Mouse (Mus musculus): ENCODE data around the gene Itih1. TPM values are rescaled to one million over a fixed set of nuclear protein-coding genes. Genes with fewer than 3 reads are reported as not detected.

Itih1 gene
- polyA plus RNA-seq (2012; fragmentation: generic; extraction: Trizol): not detected
- long read RNA-seq, experiment 1: 0 reads
- long read RNA-seq, experiment 2: 0 reads

- H3ac ChIP-seq (ENCODE audit: control insufficient read depth, insufficient read length, low read depth): no peak within 1 kb of the TSS
- H3K36me3 ChIP-seq (ENCODE audit: control insufficient read depth, insufficient read depth): no peaks in the 10 kb centered on the region
- no peaks in the 10 kb centered on the region for H3K27me3 ChIP-seq (ENCODE audit: control insufficient read depth, insufficient read depth, insufficient read length)
- TF ChIP-seq CEBPB (IDR thresholded peaks at IDR 0.05; ENCODE audit: low read depth) (no peak), MYOG (IDR thresholded peaks at IDR 0.05; ENCODE audit: control insufficient read depth, extremely low read depth, insufficient read length) (no peak), MYOD1 (IDR thresholded peaks at IDR 0.05; ENCODE audit: control insufficient read depth, insufficient read length, low read depth) (no peak), CTCF (IDR thresholded peaks at IDR 0.05; ENCODE audit: control insufficient read depth, insufficient read depth, insufficient read length) (no peak), MAX (IDR thresholded peaks at IDR 0.05) (no peak), USF1 (IDR thresholded peaks at IDR 0.05; ENCODE audit: low read depth) (no peak), FOSL1 (IDR thresholded peaks at IDR 0.05; ENCODE audit: insufficient read depth, low read length, poor library complexity, severe bottlenecking) (no peak)
- no peaks in the 10 kb centered on the region for H3K79me2 ChIP-seq (ENCODE audit: control insufficient read depth, insufficient read depth)
- no peak within 1 kb of the TSS for H3K4me3 ChIP-seq (ENCODE audit: insufficient read depth, poor library complexity, severe bottlenecking)
- no peaks in the 10 kb centered on the region for H3K79me3 ChIP-seq (ENCODE audit: low read depth)
Measured at GRCm38 (mm10) chr14:30943038-30943437, at the start of gene Itih1. TSS of gene Itih1 (minus strand) at chr14:30943289.

GRCm38 (mm10) chr14:30976222-30976621, 33.1 kb upstream of the Itih1 start:
- Histone ChIP-seq H3K4me3 (ENCODE audit: insufficient read depth, poor library complexity, severe bottlenecking) (no peak overlapping the region), H3K27me3 (ENCODE audit: control insufficient read depth, insufficient read depth, insufficient read length) (no peaks in the 10 kb centered on the region), H3K79me2 (ENCODE audit: control insufficient read depth, insufficient read depth) (no peaks in the 10 kb centered on the region), H3K79me3 (ENCODE audit: low read depth) (no peaks in the 10 kb centered on the region), H3K36me3 (ENCODE audit: control insufficient read depth, insufficient read depth) (peaks cover 19% of the 10 kb centered on the region), H3ac (ENCODE audit: control insufficient read depth, insufficient read length, low read depth) (no peak overlapping the region)
- TF ChIP-seq MYOD1 (IDR thresholded peaks at IDR 0.05; ENCODE audit: control insufficient read depth, insufficient read length, low read depth) (no peak), CEBPB (IDR thresholded peaks at IDR 0.05; ENCODE audit: low read depth) (no peak), FOSL1 (IDR thresholded peaks at IDR 0.05; ENCODE audit: insufficient read depth, low read length, poor library complexity, severe bottlenecking) (no peak), MAX (IDR thresholded peaks at IDR 0.05) (no peak), CTCF (IDR thresholded peaks at IDR 0.05; ENCODE audit: control insufficient read depth, insufficient read depth, insufficient read length) (no peak), USF1 (IDR thresholded peaks at IDR 0.05; ENCODE audit: low read depth) (no peak), MYOG (IDR thresholded peaks at IDR 0.05; ENCODE audit: control insufficient read depth, extremely low read depth, insufficient read length) (no peak)

- no peak overlapping the region for H3ac ChIP-seq (ENCODE audit: control insufficient read depth, insufficient read length, low read depth)
- H3K27me3 ChIP-seq (ENCODE audit: control insufficient read depth, insufficient read depth, insufficient read length): no peaks in the 10 kb centered on the region
- H3K79me2 ChIP-seq (ENCODE audit: control insufficient read depth, insufficient read depth): no peaks in the 10 kb centered on the region
- no peak overlapping the region for H3K4me3 ChIP-seq (ENCODE audit: insufficient read depth, poor library complexity, severe bottlenecking)
- H3K79me3 ChIP-seq (ENCODE audit: low read depth): no peaks in the 10 kb centered on the region
- H3K36me3 ChIP-seq (ENCODE audit: control insufficient read depth, insufficient read depth): peaks cover 20% of the 10 kb centered on the region
- TF ChIP-seq FOSL1 (IDR thresholded peaks at IDR 0.05; ENCODE audit: insufficient read depth, low read length, poor library complexity, severe bottlenecking): no peak
- TF ChIP-seq MAX (IDR thresholded peaks at IDR 0.05): no peak
- no peak for TF ChIP-seq MYOG (IDR thresholded peaks at IDR 0.05; ENCODE audit: control insufficient read depth, extremely low read depth, insufficient read length)
- TF ChIP-seq MYOD1 (IDR thresholded peaks at IDR 0.05; ENCODE audit: control insufficient read depth, insufficient read length, low read depth): no peak
- no peak for TF ChIP-seq USF1 (IDR thresholded peaks at IDR 0.05; ENCODE audit: low read depth)
- TF ChIP-seq CEBPB (IDR thresholded peaks at IDR 0.05; ENCODE audit: low read depth): no peak
- TF ChIP-seq CTCF (IDR thresholded peaks at IDR 0.05; ENCODE audit: control insufficient read depth, insufficient read depth, insufficient read length): no peak
Measured at GRCm38 (mm10) chr14:30974204-30974603, 31.1 kb upstream of the Itih1 start.

GRCm38 (mm10) chr14:30960366-30960765, 17.3 kb upstream of the Itih1 start:
- Histone ChIP-seq H3K79me3 (ENCODE audit: low read depth) (no peaks in the 10 kb centered on the region), H3K36me3 (ENCODE audit: control insufficient read depth, insufficient read depth) (peaks cover 4% of the 10 kb centered on the region), H3K79me2 (ENCODE audit: control insufficient read depth, insufficient read depth) (no peaks in the 10 kb centered on the region), H3K27me3 (ENCODE audit: control insufficient read depth, insufficient read depth, insufficient read length) (no peaks in the 10 kb centered on the region), H3K4me3 (ENCODE audit: insufficient read depth, poor library complexity, severe bottlenecking) (no peak overlapping the region), H3ac (ENCODE audit: control insufficient read depth, insufficient read length, low read depth) (no peak overlapping the region)
- TF ChIP-seq USF1 (IDR thresholded peaks at IDR 0.05; ENCODE audit: low read depth) (no peak), FOSL1 (IDR thresholded peaks at IDR 0.05; ENCODE audit: insufficient read depth, low read length, poor library complexity, severe bottlenecking) (no peak), MYOG (IDR thresholded peaks at IDR 0.05; ENCODE audit: control insufficient read depth, extremely low read depth, insufficient read length) (no peak), CEBPB (IDR thresholded peaks at IDR 0.05; ENCODE audit: low read depth) (no peak)

DNA sequence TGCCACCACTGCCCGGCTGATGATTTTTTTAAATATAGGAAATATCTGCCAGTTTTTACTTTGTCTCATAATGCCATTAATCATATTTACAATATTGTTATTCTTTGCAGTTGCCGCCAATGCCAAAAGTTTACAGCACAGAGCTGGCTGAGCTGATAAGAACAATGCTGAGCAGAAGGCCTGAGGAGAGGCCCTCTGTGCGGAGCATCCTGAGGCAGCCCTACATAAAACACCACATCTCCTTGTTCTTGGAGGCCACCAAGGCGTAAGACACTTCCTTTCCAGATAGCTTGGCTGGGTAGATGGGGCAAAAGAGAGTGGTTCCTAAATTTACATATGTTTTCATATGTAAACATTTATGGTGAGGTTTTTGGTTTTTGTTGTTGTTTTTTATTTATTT, 15.9 kb upstream of the Itih1 start:
- Histone ChIP-seq H3K27me3 (ENCODE audit: control insufficient read depth, insufficient read depth, insufficient read length) (no peaks in the 10 kb centered on the region), H3K79me2 (ENCODE audit: control insufficient read depth, insufficient read depth) (no peaks in the 10 kb centered on the region), H3ac (ENCODE audit: control insufficient read depth, insufficient read length, low read depth) (no peak overlapping the region), H3K4me3 (ENCODE audit: insufficient read depth, poor library complexity, severe bottlenecking) (no peak overlapping the region), H3K36me3 (ENCODE audit: control insufficient read depth, insufficient read depth) (peaks cover 4% of the 10 kb centered on the region), H3K79me3 (ENCODE audit: low read depth) (no peaks in the 10 kb centered on the region)
- TF ChIP-seq FOSL1 (IDR thresholded peaks at IDR 0.05; ENCODE audit: insufficient read depth, low read length, poor library complexity, severe bottlenecking): no peak
- no peak for TF ChIP-seq MAX (IDR thresholded peaks at IDR 0.05)
- TF ChIP-seq MYOG (IDR thresholded peaks at IDR 0.05; ENCODE audit: control insufficient read depth, extremely low read depth, insufficient read length): no peak
- TF ChIP-seq MYOD1 (IDR thresholded peaks at IDR 0.05; ENCODE audit: control insufficient read depth, insufficient read length, low read depth): no peak
- TF ChIP-seq CTCF (IDR thresholded peaks at IDR 0.05; ENCODE audit: control insufficient read depth, insufficient read depth, insufficient read length): no peak
- TF ChIP-seq CEBPB (IDR thresholded peaks at IDR 0.05; ENCODE audit: low read depth): no peak
- TF ChIP-seq USF1 (IDR thresholded peaks at IDR 0.05; ENCODE audit: low read depth): no peak

DNA sequence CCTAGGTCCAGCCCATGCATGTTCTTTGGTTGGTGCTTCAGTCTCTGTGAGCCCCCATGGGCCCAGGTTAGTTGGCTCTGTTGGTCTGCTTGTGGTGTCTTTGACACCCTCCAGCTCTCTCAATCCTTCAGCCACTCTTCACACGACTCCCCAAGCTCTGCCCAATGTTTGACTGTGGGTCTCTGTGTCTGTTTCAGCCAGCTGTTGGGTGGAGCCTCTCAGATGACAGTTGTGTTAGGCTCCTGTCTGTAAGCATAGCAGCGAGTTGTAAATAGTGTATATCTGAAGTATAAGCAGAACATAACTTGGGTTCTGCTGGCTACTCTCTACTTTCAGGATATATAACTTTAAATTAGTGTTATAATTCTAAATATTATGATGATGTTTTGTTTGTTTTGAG, 15.4 kb upstream of the Itih1 start:
- TF ChIP-seq MAX (IDR thresholded peaks at IDR 0.05): no peak

More for the DNA sequence above, 15.4 kb upstream of the Itih1 start:
- Histone ChIP-seq H3K36me3 (ENCODE audit: control insufficient read depth, insufficient read depth) (peaks cover 4% of the 10 kb centered on the region), H3K27me3 (ENCODE audit: control insufficient read depth, insufficient read depth, insufficient read length) (no peaks in the 10 kb centered on the region), H3K79me3 (ENCODE audit: low read depth) (no peaks in the 10 kb centered on the region), H3K4me3 (ENCODE audit: insufficient read depth, poor library complexity, severe bottlenecking) (no peak overlapping the region), H3K79me2 (ENCODE audit: control insufficient read depth, insufficient read depth) (no peaks in the 10 kb centered on the region), H3ac (ENCODE audit: control insufficient read depth, insufficient read length, low read depth) (no peak overlapping the region)
